Mouse (Mus musculus): ENCODE data around the gene Olfr1051.

The Olfr1051 gene

DNA sequence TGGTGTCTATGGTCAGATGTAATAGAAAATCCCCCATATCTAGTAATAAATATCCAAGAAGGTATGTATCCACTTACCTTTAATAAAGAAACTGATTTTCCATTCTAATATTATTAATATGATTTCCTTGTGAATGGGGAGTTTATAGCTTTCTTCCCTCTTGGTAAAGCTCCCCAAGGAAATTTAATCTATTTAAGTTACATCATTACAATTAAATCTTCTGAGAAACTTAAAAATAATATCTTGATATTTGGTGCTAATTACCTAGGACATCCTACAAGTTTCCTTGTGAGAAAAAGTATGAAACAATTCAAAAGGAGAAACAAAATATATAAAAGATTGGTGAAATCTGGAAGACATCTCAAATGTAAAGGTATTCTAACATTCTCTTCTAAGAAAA lies at the start of gene Olfr1051:
Olfr1051 (minus strand) TSS at position 101 of the 400 bp plus-strand sequence.

DNA sequence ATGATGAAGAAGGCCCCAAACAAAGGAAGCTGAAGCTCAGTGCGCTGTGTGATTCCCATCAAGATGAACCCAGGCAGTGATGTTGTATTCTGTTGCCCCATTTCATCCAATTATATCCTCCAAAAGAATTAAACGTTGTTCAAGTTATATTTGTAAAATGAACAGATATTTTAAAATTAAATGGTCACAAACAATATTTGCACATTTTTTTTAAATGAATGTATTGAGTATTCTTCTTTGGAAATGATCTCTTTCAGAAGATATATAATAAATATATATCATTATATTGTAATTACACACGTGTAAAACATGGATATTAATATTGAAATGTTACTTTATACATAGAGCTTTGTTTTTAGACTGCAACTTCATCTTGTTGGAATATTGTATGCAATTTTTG lies 36.3 kb upstream of the Olfr1051 start, which contains the start of gene Olfr1053:
Olfr1053 (minus strand) TSS at position 101 of the 400 bp plus-strand sequence.
- WGBS = 59% methylated on average over 3 of the region's 3 CpGs

DNA sequence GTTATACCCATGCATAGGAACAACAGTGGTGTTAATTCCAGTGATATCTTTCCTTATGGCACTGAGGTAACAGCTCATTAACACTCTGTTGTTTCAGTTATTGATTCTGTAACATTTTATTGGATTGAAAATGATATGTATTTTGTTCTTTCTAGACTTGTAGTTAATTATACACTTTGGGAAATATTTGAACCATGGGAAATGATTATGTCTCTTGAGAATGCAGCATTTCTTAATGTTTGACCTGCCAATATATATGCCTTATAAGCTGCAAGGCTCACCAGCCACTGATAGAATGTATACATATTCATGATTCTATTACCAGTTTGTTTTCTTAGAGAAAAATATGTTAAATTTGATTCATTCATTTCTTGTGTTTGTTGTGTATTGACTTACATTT lies 13.3 kb upstream of the Olfr1051 start, which contains the start of gene Olfr1052:
Olfr1052 (plus strand) TSS at position 301 of the 400 bp plus-strand sequence.

DNA sequence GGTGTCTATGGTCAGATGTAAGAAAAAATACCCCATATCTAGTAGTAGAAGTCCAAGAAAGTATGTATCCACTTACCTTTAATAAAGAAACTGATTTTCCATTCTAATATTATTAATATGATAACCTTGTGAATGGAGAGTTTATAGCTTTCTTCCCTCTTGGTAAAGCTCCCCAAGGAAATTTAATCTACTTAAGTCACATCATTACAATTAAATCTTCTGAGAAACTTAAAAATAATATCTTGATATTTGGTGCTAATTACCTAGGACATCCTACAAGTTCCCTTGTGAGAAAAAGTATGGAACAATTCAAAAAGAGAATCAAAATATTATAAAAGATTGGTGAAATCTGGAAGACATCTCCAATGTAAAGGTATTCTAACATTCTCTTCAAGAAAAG lies 20.7 kb downstream of the Olfr1051 start, which contains the start of gene Olfr1049:
Olfr1049 (minus strand) TSS at position 101 of the 400 bp plus-strand sequence.

DNA sequence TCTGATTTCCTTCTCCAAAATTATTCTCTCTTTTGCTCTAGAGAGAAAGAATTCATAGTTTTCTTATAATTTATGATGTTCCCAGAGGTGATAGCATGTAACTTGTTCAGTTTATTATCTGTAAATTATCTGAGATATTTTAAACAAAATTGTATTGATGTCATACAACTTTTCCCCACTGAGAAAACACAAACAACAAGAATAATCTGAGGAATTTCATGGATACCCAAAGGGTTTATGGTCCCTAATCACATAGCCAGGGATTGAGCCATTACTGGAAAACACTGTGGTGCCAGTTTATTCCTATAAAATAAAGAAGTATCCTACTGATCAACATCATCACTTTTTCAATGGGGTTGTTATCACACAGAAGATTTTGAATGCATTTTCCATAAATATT lies 38.7 kb downstream of the Olfr1051 start, which contains the start of gene Olfr1048:
Olfr1048 (minus strand) TSS at position 101 of the 400 bp plus-strand sequence.

DNA sequence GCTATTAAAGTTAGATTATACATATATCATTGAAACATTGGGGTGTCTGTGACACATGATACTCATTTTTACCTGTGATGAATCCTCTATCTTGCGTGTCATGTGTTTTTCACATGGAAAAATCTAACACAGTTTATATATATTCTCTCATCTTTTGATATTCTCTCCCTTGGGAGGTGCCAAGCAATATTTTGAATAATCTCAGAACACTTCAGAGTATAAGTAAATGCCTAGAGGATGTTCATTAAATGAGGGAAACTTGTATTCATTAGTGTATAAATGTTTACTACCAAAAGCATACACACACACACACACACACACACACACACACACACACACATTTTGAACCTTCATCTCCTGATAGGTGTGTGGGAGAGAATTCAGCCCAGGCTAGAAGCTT lies 47.6 kb downstream of the Olfr1051 start, which contains the start of gene Olfr1047:
Olfr1047 (minus strand) TSS at position 101 of the 400 bp plus-strand sequence.
- 83% methylated on average over 1 of the region's 1 CpGs for WGBS
